13 mouse cellular contexts compared by ENCODE assay signal in genomic region chr3:131660126-131660525, GRCm38 (mm10).
"Had no signal": no experiment of that assay in that cellular context is flagged by ENCODE, and none has a peak within 500 bp of the region (broad histone marks: within the 10 kb centered on the region; RNA-seq: fewer than 3 reads in every experiment).

No protein-coding gene starts in this region.

- ATAC-seq: midbrain, embryonic 16.5 days had no signal

- H3K27me3 ChIP-seq: midbrain, embryonic 12.5 days; neural tube, embryonic 12.5 days had no signal

- H3K36me3 ChIP-seq: midbrain, embryonic 10.5 days; midbrain, embryonic 12.5 days; neural tube, embryonic 12.5 days had no signal

- H3K4me2 ChIP-seq: lung, embryonic 14.5 days; midbrain, embryonic 12.5 days; neural tube, embryonic 12.5 days had no signal

- DNase-seq: lung, adult 18-20 months; lung, postnatal 10 days; lung, postnatal 4 days; midbrain, embryonic 14.5 days; right cerebral cortex, postnatal 14 days; thymus, adult 18-20 months; thymus, postnatal 14 days; thymus, postnatal 36 days had no signal

- H3K4me3 ChIP-seq: midbrain, embryonic 10.5 days; midbrain, embryonic 12.5 days; neural tube, embryonic 12.5 days had no signal
